Mouse (Mus musculus): ENCODE results near the gene Ankfn1.

The Ankfn1 gene

DNA sequence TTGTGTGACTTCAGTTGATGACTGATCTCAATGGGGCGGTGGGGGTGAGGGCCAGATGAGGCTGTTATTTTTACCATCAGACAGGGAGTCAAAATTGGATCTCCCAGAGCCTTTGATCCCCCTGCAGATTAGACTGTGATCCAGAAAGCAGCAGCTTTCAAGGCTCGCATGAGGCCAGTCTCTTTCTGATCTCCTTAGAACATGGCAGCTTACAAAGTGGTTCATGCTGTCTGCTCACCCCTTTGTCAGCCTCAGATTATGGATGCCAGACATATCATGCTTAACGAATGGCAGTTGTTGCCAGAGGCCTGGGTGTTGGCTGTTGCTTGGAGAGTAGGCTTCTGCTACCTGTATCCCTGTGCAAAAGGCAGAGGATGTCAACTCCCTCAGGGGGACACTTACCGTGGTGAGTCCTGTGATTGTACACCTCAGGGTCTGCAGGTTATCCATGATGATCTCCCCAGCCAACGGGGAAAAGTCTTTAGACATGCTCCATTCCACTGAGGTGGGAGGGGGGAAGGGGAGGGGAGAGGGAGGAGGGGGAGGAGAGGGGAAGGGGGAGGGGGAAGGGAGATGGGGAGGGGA lies 321.7 kb downstream of the Ankfn1 start:
- no peak for DNase-seq

DNA sequence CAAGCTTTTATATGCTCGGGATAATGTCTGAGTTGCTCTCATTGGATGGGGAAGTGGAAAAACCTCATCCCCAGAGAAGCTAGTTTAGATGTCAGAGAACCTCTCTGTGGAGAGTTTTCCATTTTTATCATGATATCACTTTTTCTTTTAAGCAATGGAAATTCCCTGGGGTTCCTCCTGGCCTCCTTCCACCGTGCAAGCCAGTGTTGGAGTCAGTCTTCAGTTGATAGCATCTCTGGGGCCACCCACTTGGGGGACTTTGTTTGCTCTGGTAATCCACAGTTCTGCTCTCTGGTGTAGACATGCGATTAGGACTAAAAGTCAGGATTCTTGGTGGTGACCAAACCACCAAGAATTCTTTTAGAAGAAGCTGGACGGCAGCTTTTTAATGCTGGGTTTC lies 322.8 kb downstream of the Ankfn1 start:
- no peak for DNase-seq

DNA sequence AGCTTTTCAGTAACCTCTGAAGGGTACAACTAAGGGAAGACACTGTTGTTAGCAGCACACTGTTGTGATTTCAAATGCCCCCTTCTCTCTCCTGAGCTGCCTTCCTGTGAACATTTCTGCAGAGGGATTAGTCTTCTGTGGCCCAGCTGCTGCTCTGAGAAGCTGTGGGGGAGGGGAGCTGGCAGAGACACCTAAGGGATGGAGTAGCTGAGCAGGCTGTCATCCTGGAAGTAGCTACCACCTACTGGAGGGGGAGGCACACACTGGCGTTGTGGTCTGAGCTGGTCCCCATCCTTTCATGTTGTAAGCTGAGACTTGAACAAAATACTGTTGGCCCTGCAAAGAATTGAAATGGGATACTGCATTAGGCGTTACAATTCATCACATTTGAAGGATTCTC lies 324.6 kb downstream of the Ankfn1 start:
- DNase-seq = peak; percentile 6

DNA sequence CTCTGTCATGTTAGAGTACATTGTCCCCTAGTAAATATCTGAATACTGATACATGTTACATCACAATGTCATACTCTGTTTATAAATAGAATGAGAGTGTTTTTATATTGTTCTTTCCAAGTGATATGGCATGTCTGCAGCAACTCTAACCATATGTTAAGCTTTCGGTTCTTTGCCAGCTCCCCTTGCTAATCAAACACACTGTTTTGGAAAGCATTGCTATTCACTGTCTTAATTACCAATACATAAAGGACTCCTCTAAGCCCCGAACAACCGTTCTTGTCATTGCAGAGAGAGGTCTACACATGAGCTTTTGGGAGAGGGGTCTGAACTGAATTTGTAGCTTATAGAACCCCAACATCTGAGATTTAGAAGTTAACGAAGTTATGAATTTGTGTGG lies 327.0 kb downstream of the Ankfn1 start:
- no peak for DNase-seq

DNA sequence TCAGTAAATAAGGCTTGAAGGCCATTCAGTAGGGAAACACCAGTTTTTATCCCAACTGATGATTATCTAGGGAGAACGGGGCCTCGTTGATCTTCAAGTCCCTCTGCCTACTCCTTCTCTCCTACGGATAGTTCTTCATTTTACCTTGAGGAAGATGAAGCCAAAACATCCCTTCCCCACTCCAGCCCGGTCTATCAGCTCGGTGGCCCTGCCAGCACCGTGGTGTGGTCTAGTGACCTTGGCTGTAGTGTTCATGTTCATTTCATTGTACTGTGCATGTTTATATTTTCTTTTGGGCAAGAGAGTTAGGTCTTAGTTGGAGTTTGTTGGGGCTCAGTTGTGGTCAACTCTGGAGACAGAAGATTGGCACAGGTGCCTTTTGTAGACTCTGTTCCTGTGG lies 328.5 kb downstream of the Ankfn1 start:
- DNase-seq = no peak

DNA sequence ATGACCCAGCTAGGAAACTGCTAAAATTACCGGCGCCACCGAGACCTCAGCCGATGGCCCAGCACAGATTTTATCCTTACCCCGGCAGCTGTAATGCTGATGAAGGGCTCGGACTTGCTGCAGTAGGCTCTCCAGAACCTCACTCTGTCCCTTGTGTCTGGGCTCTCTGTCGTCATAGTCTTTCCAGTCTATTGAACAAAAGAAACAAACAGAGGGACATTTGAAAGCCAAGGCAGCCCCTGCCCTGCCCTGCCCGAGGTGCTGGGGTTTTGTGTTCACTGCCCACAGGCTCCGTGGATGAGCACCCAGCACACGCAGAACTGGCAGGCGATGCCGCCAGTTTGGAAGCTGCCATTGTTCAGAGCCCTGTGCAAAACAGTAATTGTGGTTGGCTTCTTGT lies 330.0 kb downstream of the Ankfn1 start:
- DNase-seq = no peak

DNA sequence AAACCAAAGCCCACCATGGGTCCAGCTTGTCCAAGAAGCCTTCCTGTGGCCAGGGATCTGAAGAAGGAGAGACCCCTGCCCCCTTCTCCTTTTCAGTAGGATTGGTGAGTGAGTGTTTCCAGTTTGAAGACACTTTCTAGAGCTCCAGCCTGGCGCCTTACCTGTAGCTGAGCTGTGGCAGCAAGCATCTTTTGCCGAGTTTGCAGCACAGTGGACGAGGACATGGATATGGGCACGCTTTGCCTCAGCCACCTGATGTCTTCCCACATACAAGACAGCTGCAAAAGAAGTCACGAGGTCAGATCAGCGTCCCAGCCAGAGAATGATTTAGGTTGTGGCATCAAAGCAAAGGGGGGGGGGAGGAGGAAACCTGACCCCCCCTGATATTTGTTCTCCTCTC lies 336.9 kb downstream of the Ankfn1 start:
- DNase-seq = no peak

DNA sequence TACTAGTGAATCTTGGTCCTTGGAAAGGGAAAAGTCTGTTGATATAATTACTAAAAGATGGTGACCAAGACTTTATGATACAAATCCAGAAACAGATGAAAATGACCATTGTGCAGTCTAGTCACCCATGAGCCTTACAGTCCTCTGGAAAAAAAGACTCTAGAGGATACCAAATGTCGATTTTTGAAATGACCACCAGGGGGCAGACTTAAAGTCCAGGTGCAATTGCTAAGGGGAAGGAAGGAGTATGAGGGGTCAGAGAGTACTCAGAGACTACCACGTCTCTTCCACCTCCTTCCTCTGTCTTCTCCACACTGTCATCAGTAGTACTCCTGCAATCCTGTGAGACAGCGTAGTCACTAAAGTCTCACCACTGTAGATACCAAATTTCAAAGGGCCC lies 353.1 kb downstream of the Ankfn1 start:
- DNase-seq = no peak

DNA sequence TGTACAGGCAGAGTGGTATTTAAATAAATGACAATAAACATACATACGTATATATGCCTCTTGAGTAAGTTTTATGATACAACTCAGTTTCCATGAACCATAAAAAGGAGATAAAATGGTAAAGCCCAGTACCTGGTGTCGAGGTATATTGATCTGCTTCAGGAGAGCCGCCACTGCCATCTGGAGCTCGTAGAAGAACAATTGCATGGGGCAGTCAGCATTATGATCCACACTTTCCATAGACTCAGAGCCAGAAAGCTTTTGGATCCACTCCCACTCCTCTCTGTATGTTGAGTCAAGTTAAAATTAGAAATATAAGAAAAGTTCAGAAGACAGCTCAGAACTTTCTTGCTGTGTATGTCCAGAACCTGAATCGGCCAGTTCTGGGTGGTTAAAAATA lies 354.8 kb downstream of the Ankfn1 start:
- no peak for DNase-seq

DNA sequence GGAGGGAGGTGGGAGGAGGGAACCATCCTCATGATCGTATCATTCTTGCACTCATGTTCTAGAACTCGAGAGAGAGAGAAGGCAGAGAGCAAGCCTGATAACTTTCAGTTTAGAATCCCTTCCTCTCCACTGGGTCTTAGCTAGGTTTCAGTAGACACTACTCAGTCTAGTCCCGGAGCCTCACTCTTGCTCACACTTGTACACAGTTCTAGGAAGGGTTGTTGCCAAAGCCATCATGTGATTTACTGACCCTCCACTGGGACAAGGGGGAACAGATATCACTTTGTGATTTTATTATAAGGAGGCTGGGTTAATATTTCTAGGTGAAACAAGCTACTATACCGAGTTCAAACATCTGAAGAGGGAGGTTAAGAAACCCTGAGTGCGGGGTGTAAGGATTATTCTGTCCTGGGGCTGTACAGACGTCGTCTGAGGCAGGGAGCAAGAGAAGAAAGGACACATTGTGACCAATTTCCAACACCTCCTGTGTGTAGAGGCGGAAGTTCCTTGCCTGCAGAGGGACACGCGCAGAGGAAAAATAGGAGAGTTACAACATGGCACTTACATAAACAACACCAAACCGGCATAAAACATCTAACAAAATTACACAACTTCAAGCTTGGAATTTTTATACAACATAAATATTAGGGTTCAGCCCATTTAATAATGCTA lies 356.6 kb downstream of the Ankfn1 start:
- DNase-seq = no peak

DNA sequence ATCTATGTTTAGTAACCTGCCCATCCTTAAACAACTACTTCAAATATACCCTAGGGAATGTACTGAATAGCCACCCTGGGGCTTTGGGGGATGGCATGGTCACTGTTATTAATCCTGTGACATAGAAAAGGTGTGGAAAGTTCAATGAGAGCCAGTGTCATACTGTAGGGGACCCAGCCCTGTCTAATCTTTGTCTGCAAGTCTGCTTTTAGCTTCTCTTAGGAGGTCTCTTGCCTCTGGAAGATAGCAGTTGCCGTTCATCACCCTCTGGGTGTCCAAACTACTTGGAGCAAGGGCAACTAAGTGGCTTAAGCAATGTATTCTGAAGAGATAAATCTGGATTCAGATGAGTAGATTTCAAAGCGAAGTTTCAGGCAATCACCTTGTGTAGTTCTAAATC lies 357.6 kb downstream of the Ankfn1 start:
- DNase-seq = no peak

DNA sequence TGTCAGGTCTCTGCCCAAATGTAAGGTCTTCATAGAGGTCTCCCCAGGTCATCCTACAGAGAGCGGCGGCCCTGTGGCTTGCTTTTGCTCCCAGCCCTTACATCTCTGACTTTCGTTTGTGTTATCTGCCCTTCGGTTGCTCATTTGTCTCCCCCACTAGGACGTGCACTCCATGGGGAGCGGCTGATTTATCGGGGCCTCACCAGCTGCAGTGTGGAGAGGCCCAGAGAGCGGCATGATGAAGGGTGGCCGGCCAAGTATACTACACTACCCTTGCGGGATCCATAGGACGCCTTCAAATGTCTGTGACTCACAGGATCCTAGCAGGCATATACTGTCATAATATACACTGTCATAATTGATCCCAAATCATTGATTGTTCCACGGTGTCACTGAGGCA lies 358.8 kb downstream of the Ankfn1 start:
- DNase-seq = no peak

DNA sequence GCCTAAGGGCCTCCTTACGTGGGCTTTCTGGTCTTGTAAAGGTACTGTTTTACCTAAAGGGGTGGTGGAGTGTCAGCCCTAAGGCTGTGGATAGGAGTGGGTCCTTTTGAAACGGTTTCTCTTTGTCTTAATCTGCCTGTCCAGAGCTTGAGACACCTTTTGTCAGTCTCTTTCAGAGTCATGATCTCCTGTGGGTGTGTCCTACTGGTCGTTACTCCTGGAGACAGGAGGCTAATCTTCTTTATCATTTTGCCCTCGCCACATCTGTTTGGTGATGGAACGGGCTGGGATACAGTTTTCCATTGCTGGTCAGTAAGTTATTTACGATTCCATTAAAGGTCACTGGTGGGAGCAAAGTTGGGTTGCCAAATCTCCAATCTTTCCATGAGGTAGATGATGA lies 360.7 kb downstream of the Ankfn1 start:
- no peak for DNase-seq

DNA sequence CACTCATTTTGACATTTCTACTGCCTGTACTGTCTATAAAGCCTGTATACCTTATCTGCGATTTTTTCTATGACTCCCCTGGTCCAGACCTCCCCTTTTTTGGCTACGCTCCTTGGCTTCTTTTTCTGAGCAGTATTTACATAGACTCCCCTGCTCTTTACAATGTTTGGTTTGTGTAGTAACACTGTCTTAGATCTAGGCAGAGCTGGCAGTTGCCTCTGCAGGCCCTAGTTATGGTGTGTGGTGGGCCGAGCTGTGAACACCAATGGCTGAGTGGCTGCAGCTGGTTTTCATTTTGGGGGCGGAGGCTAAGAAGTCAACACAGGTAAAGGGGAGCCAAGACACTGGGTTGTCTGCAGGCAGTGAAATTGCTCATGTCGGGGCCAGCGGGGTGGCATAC lies 368.7 kb downstream of the Ankfn1 start:
- DNase-seq = no peak

DNA sequence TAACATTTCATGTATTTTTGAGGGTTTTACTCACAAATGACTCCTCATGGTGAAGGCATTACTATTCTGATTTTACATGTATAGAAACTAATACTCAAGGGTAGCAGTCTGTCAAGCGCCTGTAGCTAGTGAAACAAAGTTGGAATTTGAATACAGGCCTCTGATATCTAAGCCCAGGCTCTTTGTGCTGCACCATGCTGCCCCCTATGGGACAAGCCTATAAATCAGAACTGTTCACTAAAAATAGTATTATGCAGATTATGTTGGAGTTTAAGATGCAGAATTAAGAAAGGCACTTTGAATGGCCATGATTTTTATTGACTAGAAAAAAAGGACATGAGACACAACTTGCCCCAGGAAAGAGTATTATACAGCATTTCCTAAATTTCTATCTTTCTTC lies 373.0 kb downstream of the Ankfn1 start:
- DNase-seq = no peak

DNA sequence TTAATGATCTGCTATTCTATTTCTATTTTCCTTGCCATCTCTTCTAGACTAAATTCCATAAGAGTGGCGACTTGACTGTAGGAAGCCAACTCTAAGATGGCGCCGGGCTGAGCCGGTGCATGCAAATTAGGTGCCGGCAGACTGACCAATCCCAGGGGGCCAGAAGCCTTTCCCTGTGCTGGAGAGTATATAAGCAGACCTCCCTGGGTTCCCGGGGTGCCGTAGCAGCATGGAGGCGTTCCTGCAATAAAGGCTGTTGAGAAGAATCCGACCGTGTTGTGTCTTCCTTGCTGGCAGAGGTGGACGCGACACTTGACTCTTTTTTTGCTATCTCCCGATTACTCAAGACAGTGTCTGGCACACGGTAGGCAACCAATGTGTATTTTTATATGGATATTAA lies 374.0 kb downstream of the Ankfn1 start:
- no peak for DNase-seq

DNA sequence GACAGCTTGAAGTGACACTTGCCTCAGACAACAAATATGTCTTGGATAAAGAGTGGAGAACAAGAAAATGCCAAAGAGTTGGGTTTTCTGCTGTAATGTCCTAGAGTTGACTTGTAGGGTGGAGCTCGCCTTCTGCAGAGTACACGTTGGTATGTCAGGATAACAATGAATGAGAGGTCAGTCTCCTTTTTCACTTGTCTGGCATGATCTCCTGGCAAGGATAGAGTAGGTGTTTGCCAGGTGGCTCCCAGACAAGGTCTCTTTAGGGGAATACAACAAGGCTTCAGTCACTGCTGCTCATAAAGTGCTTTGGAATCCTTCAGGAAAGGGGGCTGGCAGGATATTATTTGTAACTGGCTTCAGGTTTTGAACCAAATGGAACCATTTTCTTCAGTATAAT lies 388.6 kb downstream of the Ankfn1 start:
- DNase-seq = no peak

DNA sequence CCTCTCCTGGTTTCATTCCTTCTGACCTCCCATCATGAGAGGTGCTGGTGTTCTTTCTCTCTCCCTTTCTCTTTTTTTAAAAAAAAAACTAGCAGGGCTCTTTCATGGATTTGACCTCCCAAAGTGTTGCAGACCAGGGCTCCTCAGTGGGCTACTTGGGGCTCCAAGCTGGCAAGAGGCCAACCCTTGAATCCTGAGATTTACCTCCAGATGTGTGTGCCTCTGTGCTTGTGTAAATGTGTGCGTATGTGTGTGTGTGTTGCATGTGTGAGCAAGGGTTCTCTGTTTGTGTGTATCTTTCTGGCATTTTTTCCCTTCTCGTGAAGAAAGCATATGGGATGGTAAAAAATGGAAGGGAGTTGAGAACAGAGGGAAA lies 394.8 kb downstream of the Ankfn1 start:
- no peak for DNase-seq

DNA sequence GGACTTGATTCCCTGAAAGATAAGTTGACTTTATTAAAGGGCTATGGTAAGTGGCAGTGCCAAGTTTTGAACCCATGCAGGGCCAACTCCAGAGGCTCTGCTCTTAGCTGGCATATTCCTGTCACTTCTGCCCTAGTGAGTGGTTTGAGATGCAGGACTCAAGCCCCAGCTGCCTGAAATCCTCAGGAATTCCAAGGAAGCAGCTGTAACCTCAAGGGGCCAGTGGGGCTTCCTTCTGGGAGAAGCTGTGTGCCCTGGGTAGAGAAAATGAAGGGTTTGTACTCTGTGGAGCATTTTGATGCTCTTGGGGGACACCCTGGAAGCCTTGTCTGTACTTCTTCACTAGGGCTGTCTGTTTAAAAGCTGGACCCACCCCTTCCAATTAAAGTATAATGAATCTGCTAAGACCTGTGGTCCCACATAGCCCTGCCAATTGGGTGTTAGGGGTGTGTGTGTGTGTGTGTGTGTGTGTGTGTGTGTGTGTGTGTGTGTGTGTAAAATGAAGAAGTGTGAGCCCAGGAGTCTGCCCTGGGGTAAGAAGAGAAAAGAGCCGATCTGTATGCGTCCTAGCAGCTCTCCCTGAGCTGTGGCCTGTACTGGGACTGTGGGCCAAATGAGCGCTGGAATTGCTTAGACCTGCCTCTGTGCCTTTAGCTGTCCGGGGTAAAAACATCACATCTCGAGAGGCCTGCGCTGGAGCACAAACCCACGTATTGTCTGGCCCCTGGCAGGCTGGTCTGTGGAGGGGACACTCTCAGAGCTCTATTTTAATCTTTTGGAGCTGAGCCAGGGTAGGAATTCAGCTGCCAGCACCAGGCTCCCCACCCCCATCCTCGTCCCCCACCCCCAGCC lies 395.4 kb downstream of the Ankfn1 start:
- DNase-seq = peak; percentile 31

DNA sequence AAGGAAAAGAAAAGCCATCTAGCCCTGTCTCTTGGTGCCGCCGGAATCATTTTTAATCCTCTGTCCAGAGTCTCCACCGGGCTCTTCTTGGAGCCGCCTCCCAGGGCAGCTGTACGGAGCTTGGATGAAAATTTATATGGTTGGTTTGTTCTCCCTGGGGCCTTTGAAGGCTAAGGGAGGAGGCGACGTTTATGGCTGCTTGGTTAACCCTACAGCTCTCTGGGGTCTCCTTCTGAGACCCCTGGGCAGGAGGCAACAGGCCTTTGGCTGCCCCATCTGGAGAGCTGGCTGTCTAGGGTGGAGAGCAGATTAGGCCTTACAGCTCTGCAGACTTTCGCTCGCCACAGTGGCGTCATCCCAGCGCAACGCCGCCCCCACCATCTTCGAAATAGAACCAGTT lies 406.5 kb downstream of the Ankfn1 start:
- no peak for DNase-seq

DNA sequence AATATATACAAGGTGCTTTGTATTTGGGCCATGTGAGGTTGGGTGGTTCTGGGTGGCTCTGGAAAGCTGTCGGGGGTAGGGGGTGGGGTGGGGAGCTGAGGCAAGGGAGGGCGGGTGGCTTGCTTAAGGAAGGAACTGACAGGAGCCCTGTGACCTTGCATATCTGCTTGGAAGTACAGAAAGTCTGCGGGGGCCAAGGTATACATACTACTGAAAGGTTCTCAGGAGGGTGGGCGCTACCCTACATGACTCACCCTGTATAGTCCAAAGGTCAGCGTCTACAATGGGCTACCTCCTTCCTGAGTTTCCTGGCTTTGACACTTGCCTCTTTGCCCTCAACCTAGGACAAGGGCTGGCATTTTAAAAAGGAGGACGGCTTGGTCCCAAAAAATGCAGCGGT lies 407.1 kb downstream of the Ankfn1 start:
- DNase-seq = no peak

DNA sequence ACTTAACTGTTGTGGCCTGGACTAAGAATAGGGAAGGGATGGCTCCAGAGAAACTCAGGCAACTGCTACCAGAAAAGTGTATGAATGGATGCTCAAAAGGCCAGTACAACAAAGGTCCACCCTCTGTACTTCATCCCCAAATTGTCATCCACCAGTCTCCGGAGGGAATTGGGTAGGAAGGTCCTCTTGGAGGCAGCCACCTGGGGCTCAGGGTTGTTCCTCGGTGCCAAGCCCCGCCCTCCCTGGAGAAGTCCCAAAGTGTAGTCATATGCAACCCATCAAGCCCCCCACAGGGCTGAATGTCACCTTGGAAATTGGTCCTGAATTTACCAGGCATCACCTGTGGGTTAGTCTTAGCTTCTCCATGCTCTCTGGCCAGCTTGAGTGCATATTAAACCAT lies 413.5 kb downstream of the Ankfn1 start:
- no peak for DNase-seq

DNA sequence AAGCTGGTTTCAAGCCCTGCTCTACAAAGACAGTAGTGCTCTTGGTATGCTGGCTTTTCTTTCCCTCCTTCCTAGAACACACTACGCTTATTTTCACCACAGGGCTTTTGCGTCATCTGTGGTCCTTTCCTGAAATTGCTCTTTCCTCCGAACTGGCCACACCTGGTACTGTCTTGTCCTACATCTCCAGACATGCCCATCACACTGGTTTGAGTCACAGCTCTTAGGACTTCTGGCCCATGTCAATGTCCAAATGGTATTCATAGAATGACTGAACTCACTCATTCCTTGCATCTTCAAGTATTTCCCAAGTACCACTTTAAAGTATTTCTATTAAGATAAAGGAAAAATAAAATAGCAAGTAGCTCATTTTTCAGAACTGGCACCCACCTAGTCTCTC lies 416.6 kb downstream of the Ankfn1 start:
- no peak for DNase-seq

DNA sequence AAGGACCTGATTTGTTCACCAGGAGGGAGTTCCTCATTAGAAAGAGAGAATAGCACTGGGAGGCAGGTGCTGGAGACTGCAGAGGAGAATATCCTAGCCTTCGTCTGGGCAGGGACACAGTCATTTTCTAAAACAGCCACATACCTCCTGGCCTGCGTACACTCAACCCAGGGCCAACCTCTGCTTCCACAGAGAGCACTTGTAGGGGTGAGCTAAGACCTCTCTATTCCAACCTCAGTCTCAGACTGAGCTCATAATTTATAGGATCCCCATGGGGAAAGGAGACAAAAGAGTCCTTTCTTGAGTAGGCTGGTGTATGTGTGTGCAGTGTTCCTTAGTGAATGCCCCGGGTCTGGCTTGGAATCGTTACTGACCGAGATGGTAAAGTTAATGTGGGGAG lies 418.9 kb downstream of the Ankfn1 start:
- DNase-seq = no peak

DNA sequence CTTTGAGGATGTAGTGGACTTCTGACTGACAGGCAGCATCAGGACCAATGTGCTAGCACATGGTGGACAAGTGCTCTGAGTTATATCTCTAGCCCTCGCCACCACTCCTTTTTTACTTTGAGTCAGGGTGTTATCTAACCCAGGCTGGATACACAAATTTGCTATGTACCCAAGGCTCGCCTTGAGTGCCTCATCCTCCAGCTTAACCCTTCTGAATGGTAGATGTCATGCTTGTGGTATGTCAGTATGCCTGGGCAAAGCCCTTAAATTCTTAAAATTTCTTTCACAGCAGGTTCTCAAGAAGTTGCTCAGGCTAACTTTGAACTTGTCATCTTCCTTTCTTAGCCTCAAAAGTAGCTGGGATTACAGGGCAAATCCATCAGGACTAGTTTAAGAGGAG lies 421.0 kb downstream of the Ankfn1 start:
- no peak for DNase-seq
